Mouse (Mus musculus): ENCODE results near the gene Tmcc2. TPM values are rescaled to one million over a fixed set of nuclear protein-coding genes. Genes with fewer than 3 reads are reported as not detected.
"Not testable (repeated sequence)": the region's sequence is repeated elsewhere in the genome, so short reads cannot be mapped to it uniquely, and the experiment has no call there.

Gene Tmcc2
- polyA plus RNA-seq, 1 experiment from 2014 or later = 11.0 TPM

GRCm38 (mm10) chr1:132351058-132351457 lies 40.0 kb downstream of the Tmcc2 start:
- Histone ChIP-seq H3K4me1 (replicated peaks; ENCODE audit: control insufficient read depth, insufficient read depth, low read length) (peaks cover 6% of the 10 kb centered on the region), H3K4me3 (ENCODE audit: low read length) (no peak overlapping the region), H3K27ac (ENCODE audit: low read length) (no peak overlapping the region), H3K9me3 (ENCODE audit: control insufficient read depth, low read length) (peaks cover 3% of the 10 kb centered on the region; the same call in 1 of the 2 replicates), H3K9ac (ENCODE audit: low read length) (no peak overlapping the region), H3K27me3 (ENCODE audit: control insufficient read depth, insufficient read depth, low read depth, low read length) (no peaks in the 10 kb centered on the region), H3K4me2 (ENCODE audit: low read depth, low read length) (no peak overlapping the region), H3K36me3 (ENCODE audit: control insufficient read depth, insufficient read depth, low read length) (no peaks in the 10 kb centered on the region)
- 90% methylated on average over 4 of the region's 4 CpGs for WGBS
- ATAC-seq (ENCODE audit: low read depth) = no peak

GRCm38 (mm10) chr1:132349601-132350000 lies 41.5 kb downstream of the Tmcc2 start:
- 89% methylated on average over 3 of the region's 3 CpGs for WGBS
- not testable (repeated sequence) for ATAC-seq (ENCODE audit: low read depth); H3K4me1 ChIP-seq (replicated peaks; ENCODE audit: control insufficient read depth, insufficient read depth, low read length); H3K4me2 ChIP-seq (ENCODE audit: low read depth, low read length); H3K9ac ChIP-seq (ENCODE audit: low read length); H3K9me3 ChIP-seq (ENCODE audit: control insufficient read depth, low read length); H3K27me3 ChIP-seq (ENCODE audit: control insufficient read depth, insufficient read depth, low read depth, low read length); H3K4me3 ChIP-seq (ENCODE audit: low read length); H3K27ac ChIP-seq (ENCODE audit: low read length); H3K36me3 ChIP-seq (ENCODE audit: control insufficient read depth, insufficient read depth, low read length)

GRCm38 (mm10) chr1:132349049-132349448 lies 42.0 kb downstream of the Tmcc2 start:
- not testable (repeated sequence) for H3K27ac ChIP-seq (ENCODE audit: low read length); H3K27me3 ChIP-seq (ENCODE audit: control insufficient read depth, insufficient read depth, low read depth, low read length); H3K4me3 ChIP-seq (ENCODE audit: low read length); H3K4me2 ChIP-seq (ENCODE audit: low read depth, low read length); H3K36me3 ChIP-seq (ENCODE audit: control insufficient read depth, insufficient read depth, low read length); H3K9me3 ChIP-seq (ENCODE audit: control insufficient read depth, low read length); ATAC-seq (ENCODE audit: low read depth); H3K4me1 ChIP-seq (replicated peaks; ENCODE audit: control insufficient read depth, insufficient read depth, low read length); H3K9ac ChIP-seq (ENCODE audit: low read length)

GRCm38 (mm10) chr1:132348401-132348800 lies 42.7 kb downstream of the Tmcc2 start:
- ATAC-seq (ENCODE audit: low read depth) = no peak
- Histone ChIP-seq H3K9me3 (ENCODE audit: control insufficient read depth, low read length) (peaks cover 3% of the 10 kb centered on the region; the same call in 1 of the 2 replicates), H3K9ac (ENCODE audit: low read length) (no peak overlapping the region), H3K4me1 (replicated peaks; ENCODE audit: control insufficient read depth, insufficient read depth, low read length) (no peaks in the 10 kb centered on the region), H3K4me2 (ENCODE audit: low read depth, low read length) (no peak overlapping the region), H3K4me3 (ENCODE audit: low read length) (no peak overlapping the region), H3K27me3 (ENCODE audit: control insufficient read depth, insufficient read depth, low read depth, low read length) (no peaks in the 10 kb centered on the region), H3K27ac (ENCODE audit: low read length) (no peak overlapping the region), H3K36me3 (ENCODE audit: control insufficient read depth, insufficient read depth, low read length) (no peaks in the 10 kb centered on the region)
- WGBS = 76% methylated on average over 5 of the region's 5 CpGs

- no peaks in the 10 kb centered on the region for H3K27me3 ChIP-seq (ENCODE audit: control insufficient read depth, insufficient read depth, low read depth, low read length)
- H3K4me3 ChIP-seq (ENCODE audit: low read length) = no peak overlapping the region
- H3K4me2 ChIP-seq (ENCODE audit: low read depth, low read length) = no peak overlapping the region
- no peak overlapping the region for H3K27ac ChIP-seq (ENCODE audit: low read length)
- no peak overlapping the region for H3K9ac ChIP-seq (ENCODE audit: low read length)
- H3K9me3 ChIP-seq (ENCODE audit: control insufficient read depth, low read length) = peaks cover 3% of the 10 kb centered on the region; the same call in 1 of the 2 replicates
- no peak for ATAC-seq (ENCODE audit: low read depth)
- peaks cover 2% of the 10 kb centered on the region; the same call in 1 of the 2 replicates for H3K4me1 ChIP-seq (replicated peaks; ENCODE audit: control insufficient read depth, insufficient read depth, low read length)
- H3K36me3 ChIP-seq (ENCODE audit: control insufficient read depth, insufficient read depth, low read length) = no peaks in the 10 kb centered on the region
These were observed 44.1 kb downstream of the Tmcc2 start for GRCm38 (mm10) chr1:132346951-132347350.

GRCm38 (mm10) chr1:132346134-132346851 lies 44.8 kb downstream of the Tmcc2 start:
- Histone ChIP-seq H3K9me3 (ENCODE audit: control insufficient read depth, low read length) (peaks cover 3% of the 10 kb centered on the region; the same call in 1 of the 2 replicates), H3K9ac (ENCODE audit: low read length) (no peak overlapping the region), H3K4me1 (replicated peaks; ENCODE audit: control insufficient read depth, insufficient read depth, low read length) (peaks cover 5% of the 10 kb centered on the region; the same call in 1 of the 2 replicates), H3K36me3 (ENCODE audit: control insufficient read depth, insufficient read depth, low read length) (no peaks in the 10 kb centered on the region), H3K27me3 (ENCODE audit: control insufficient read depth, insufficient read depth, low read depth, low read length) (no peaks in the 10 kb centered on the region), H3K27ac (ENCODE audit: low read length) (no peak overlapping the region), H3K4me2 (ENCODE audit: low read depth, low read length) (no peak overlapping the region), H3K4me3 (ENCODE audit: low read length) (no peak overlapping the region)
- ATAC-seq (ENCODE audit: low read depth) = peak; percentile 51
- WGBS = 68% methylated on average over 12 of the region's 12 CpGs

GRCm38 (mm10) chr1:132345514-132345913 lies 45.6 kb downstream of the Tmcc2 start:
- WGBS = 67% methylated on average over 4 of the region's 4 CpGs
- H3K4me1 ChIP-seq (replicated peaks; ENCODE audit: control insufficient read depth, insufficient read depth, low read length) = peaks cover 5% of the 10 kb centered on the region; the same call in 1 of the 2 replicates
- no peaks in the 10 kb centered on the region for H3K27me3 ChIP-seq (ENCODE audit: control insufficient read depth, insufficient read depth, low read depth, low read length)

GRCm38 (mm10) chr1:132343656-132344055 lies 47.4 kb downstream of the Tmcc2 start:
- WGBS = 75% methylated on average over 1 of the region's 1 CpGs

More at GRCm38 (mm10) chr1:132345514-132345913, 45.6 kb downstream of the Tmcc2 start:
- no peak overlapping the region for H3K27ac ChIP-seq (ENCODE audit: low read length)
- H3K9ac ChIP-seq (ENCODE audit: low read length) = no peak overlapping the region
- H3K4me3 ChIP-seq (ENCODE audit: low read length) = no peak overlapping the region
- H3K9me3 ChIP-seq (ENCODE audit: control insufficient read depth, low read length) = no peaks in the 10 kb centered on the region
- H3K36me3 ChIP-seq (ENCODE audit: control insufficient read depth, insufficient read depth, low read length) = no peaks in the 10 kb centered on the region
- no peak overlapping the region for H3K4me2 ChIP-seq (ENCODE audit: low read depth, low read length)
- ATAC-seq (ENCODE audit: low read depth) = no peak

GRCm38 (mm10) chr1:132343191-132343590 lies 47.9 kb downstream of the Tmcc2 start:
- H3K27me3 ChIP-seq (ENCODE audit: control insufficient read depth, insufficient read depth, low read depth, low read length) = no peaks in the 10 kb centered on the region
- H3K27ac ChIP-seq (ENCODE audit: low read length) = no peak overlapping the region
- no peak overlapping the region for H3K9ac ChIP-seq (ENCODE audit: low read length)
- no peaks in the 10 kb centered on the region for H3K9me3 ChIP-seq (ENCODE audit: control insufficient read depth, low read length)
- H3K36me3 ChIP-seq (ENCODE audit: control insufficient read depth, insufficient read depth, low read length) = no peaks in the 10 kb centered on the region
- no peak overlapping the region for H3K4me2 ChIP-seq (ENCODE audit: low read depth, low read length)
- H3K4me3 ChIP-seq (ENCODE audit: low read length) = no peak overlapping the region
- WGBS = 84% methylated on average over 2 of the region's 2 CpGs
- no peak for ATAC-seq (ENCODE audit: low read depth)
- peaks cover 7% of the 10 kb centered on the region for H3K4me1 ChIP-seq (replicated peaks; ENCODE audit: control insufficient read depth, insufficient read depth, low read length)

More at GRCm38 (mm10) chr1:132343656-132344055, 47.4 kb downstream of the Tmcc2 start:
- no peak overlapping the region for H3K4me2 ChIP-seq (ENCODE audit: low read depth, low read length)
- no peaks in the 10 kb centered on the region for H3K27me3 ChIP-seq (ENCODE audit: control insufficient read depth, insufficient read depth, low read depth, low read length)
- no peaks in the 10 kb centered on the region for H3K36me3 ChIP-seq (ENCODE audit: control insufficient read depth, insufficient read depth, low read length)
- H3K4me1 ChIP-seq (replicated peaks; ENCODE audit: control insufficient read depth, insufficient read depth, low read length) = peaks cover 5% of the 10 kb centered on the region; the same call in 1 of the 2 replicates
- H3K27ac ChIP-seq (ENCODE audit: low read length) = no peak overlapping the region
- no peak overlapping the region for H3K4me3 ChIP-seq (ENCODE audit: low read length)
- no peaks in the 10 kb centered on the region for H3K9me3 ChIP-seq (ENCODE audit: control insufficient read depth, low read length)
- no peak overlapping the region for H3K9ac ChIP-seq (ENCODE audit: low read length)
- no peak for ATAC-seq (ENCODE audit: low read depth)

Measured in lung, embryonic 16.5 days (tissue).